Mouse (Mus musculus): ENCODE results near the gene Rfx2. TPM values are rescaled to one million over a fixed set of nuclear protein-coding genes. Genes with fewer than 3 reads are reported as not detected.

The Rfx2 gene
- polyA plus RNA-seq, 1 experiment from 2014 or later: 6.8 TPM

DNA sequence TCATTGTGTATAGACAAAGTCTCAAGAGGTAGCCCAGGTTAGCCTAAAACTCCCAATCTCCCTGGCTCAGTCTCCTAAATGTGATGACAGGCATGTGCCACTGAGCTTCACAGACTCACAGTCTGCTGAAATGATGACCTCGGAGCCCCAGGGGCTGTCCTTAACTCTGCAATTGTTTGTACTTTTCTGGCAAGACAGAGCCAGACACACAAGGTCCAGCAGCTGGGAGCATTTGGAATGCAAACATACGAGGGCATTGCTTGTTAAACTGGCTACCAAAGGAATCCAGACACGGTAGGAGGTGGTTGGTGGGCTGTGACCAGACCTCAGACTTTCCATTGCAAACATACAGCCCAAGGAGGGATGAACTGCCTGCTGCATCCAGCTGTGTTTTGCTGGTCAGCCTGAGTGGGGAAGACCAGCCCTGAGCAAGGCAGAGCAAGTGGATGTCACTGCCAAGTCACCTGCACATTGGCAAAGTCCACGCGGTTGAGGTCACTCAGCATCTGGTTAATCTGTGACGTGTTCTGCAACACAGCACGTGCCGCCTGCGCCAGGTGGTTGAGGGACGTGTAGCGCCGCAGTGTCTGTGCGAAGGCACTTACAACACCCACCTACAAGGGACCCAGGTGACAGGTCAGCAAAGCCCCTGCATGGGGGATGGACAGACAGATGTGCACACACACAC lies 50.4 kb downstream of the Rfx2 start:
- H3K4me2 ChIP-seq (ENCODE audit: low read depth, low read length): no peak overlapping the region
- H3K4me3 ChIP-seq (ENCODE audit: low read length): no peak overlapping the region
- H3K4me1 ChIP-seq (ENCODE audit: control insufficient read depth, insufficient read depth, low read length): peaks cover 13% of the 10 kb centered on the region
- peak overlapping the region; percentile 74; the same call in 1 of the 2 replicates for H3K27ac ChIP-seq (ENCODE audit: low read length)
- no peaks in the 10 kb centered on the region for H3K27me3 ChIP-seq (ENCODE audit: control insufficient read depth, insufficient read depth, low read length)
- no peak for ATAC-seq (replicated peaks; ENCODE audit: extremely low read depth, insufficient read depth, low FRiP score)
- H3K9ac ChIP-seq (ENCODE audit: low read length): no peak overlapping the region
- H3K36me3 ChIP-seq (ENCODE audit: control insufficient read depth, insufficient read depth): peaks cover 8% of the 10 kb centered on the region
- 79% methylated on average over 13 of the region's 13 CpGs for WGBS
- peaks cover 3% of the 10 kb centered on the region for H3K9me3 ChIP-seq (replicated peaks; ENCODE audit: control insufficient read depth, low read length)

DNA sequence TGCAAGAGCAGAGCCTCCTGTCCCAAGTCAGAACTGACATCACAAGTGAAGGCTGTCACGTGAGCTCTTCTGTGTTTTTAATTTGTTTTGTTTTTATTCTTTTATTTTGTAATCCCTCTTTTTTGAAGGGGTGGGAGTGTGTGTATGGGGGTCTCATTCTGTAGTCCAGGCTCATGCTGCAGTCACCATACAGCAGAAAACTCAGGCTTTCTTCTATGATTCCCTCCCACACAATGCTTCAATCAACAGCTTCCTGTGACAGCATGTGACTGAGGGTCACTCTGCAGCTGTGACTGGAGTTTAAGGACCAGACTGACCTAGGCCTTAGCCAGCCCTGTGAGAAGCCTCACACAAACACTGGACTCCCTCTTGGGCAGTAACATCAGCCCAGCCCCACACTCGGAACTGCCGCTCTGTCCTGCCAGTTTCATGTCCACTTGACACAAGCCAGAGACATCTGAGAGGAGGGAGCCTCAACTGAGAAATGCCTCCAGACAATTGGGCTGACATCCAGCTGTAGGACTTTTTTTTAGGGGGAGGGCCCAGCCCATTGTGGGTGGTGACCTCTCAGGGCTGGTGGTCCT lies 51.9 kb downstream of the Rfx2 start:
- no peak overlapping the region for H3K9ac ChIP-seq (ENCODE audit: low read length)
- peak overlapping the region; percentile 74 for H3K27ac ChIP-seq (ENCODE audit: low read length)
- 38% methylated on average over 3 of the region's 3 CpGs for WGBS
- ATAC-seq (replicated peaks; ENCODE audit: extremely low read depth, insufficient read depth, low FRiP score): peak; percentile 80
- H3K27me3 ChIP-seq (ENCODE audit: control insufficient read depth, insufficient read depth, low read length): no peaks in the 10 kb centered on the region
- H3K4me2 ChIP-seq (ENCODE audit: low read depth, low read length): no peak overlapping the region
- no peak overlapping the region for H3K4me3 ChIP-seq (ENCODE audit: low read length)
- H3K9me3 ChIP-seq (replicated peaks; ENCODE audit: control insufficient read depth, low read length): peaks cover 3% of the 10 kb centered on the region
- peaks cover 6% of the 10 kb centered on the region for H3K36me3 ChIP-seq (ENCODE audit: control insufficient read depth, insufficient read depth)
- H3K4me1 ChIP-seq (ENCODE audit: control insufficient read depth, insufficient read depth, low read length): peaks cover 13% of the 10 kb centered on the region

DNA sequence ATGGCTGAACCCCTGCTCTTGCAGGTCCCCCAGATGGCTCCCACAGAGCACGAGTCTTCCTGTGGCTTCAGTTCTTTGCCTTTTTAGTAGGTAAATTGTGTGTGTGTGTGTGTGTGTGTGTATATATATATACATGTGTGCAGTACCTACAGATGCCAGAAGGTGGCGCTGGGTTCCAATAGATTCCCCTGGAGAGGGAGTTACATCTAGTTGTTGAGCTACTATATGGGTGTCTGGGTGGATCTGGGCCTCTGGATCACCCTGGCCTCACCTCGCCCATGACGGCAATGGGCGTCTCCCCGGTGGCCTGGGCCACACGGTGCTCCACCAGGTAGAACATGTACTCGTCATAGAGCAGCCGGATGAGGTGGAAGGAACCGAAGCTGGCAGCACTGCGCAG lies 53.2 kb downstream of the Rfx2 start:
- Histone ChIP-seq H3K9me3 (replicated peaks; ENCODE audit: control insufficient read depth, low read length) (peaks cover 3% of the 10 kb centered on the region), H3K27ac (ENCODE audit: low read length) (no peak overlapping the region), H3K9ac (ENCODE audit: low read length) (no peak overlapping the region), H3K27me3 (ENCODE audit: control insufficient read depth, insufficient read depth, low read length) (no peaks in the 10 kb centered on the region), H3K4me2 (ENCODE audit: low read depth, low read length) (no peak overlapping the region), H3K36me3 (ENCODE audit: control insufficient read depth, insufficient read depth) (peaks cover 6% of the 10 kb centered on the region), H3K4me3 (ENCODE audit: low read length) (no peak overlapping the region), H3K4me1 (ENCODE audit: control insufficient read depth, insufficient read depth, low read length) (peaks cover 13% of the 10 kb centered on the region)
- WGBS: 91% methylated on average over 11 of the region's 11 CpGs
- no peak for ATAC-seq (replicated peaks; ENCODE audit: extremely low read depth, insufficient read depth, low FRiP score)

DNA sequence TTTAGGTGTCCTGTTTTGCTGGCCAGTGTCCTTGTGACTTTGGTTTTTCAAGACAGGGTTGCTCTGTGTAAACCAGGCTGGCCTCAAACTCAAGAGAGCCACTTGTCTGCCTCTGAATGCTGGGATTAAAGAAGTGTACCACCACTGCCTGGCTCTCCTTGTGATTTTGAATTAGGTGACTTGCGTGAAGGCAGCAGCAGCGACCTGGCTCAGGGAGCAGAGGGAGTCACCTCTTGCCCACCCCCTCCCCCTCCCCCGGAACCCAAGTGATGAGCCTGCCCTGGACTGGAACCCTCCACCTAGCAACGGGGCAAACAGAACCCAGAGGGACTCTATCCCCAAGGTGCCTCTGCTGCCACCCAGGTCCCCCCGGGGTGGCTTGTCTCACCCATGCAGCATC lies 60.9 kb downstream of the Rfx2 start, which contains the start of gene Prr22:
Gene Prr22, plus strand, starts transcription at position 301 of the 400 bp plus-strand sequence.
- H3K4me3 ChIP-seq (ENCODE audit: low read length): no peak within 1 kb of the TSS
- peaks cover 30% of the 10 kb centered on the region for H3K36me3 ChIP-seq (ENCODE audit: control insufficient read depth, insufficient read depth)
- no peak within 1 kb of the TSS for H3K27ac ChIP-seq (ENCODE audit: low read length)
- 89% methylated on average over 5 of the region's 5 CpGs for WGBS
- no peaks in the 10 kb centered on the region for H3K27me3 ChIP-seq (ENCODE audit: control insufficient read depth, insufficient read depth, low read length)
- no peak for ATAC-seq (replicated peaks; ENCODE audit: extremely low read depth, insufficient read depth, low FRiP score)
- H3K9ac ChIP-seq (ENCODE audit: low read length): no peak within 1 kb of the TSS
- H3K4me2 ChIP-seq (ENCODE audit: low read depth, low read length): no peak within 1 kb of the TSS
- H3K4me1 ChIP-seq (ENCODE audit: control insufficient read depth, insufficient read depth, low read length): peaks cover 5% of the 10 kb centered on the region
- no peaks in the 10 kb centered on the region for H3K9me3 ChIP-seq (replicated peaks; ENCODE audit: control insufficient read depth, low read length)

DNA sequence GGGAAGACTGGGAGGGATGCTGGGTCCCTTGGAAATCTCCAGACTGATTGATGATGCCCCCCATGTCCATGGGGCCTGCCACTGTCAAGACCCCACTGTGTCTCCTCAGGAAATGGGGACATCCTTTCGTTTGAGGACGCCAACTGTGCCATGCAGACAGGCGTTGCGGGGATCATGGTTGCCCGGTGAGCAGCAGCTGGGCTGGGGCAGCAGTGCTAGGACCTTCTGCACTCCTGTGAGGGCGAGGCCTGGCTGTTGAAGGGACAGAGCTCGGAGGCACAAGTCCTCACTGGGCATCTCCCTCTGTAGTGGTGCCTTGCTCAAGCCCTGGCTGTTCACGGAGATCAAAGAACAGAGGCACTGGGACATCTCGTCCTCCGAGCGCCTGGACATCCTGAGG lies 61.9 kb downstream of the Rfx2 start:
- H3K4me3 ChIP-seq (ENCODE audit: low read length): no peak overlapping the region
- H3K36me3 ChIP-seq (ENCODE audit: control insufficient read depth, insufficient read depth): peaks cover 30% of the 10 kb centered on the region
- no peaks in the 10 kb centered on the region for H3K9me3 ChIP-seq (replicated peaks; ENCODE audit: control insufficient read depth, low read length)
- ATAC-seq (replicated peaks; ENCODE audit: extremely low read depth, insufficient read depth, low FRiP score): no peak
- H3K27me3 ChIP-seq (ENCODE audit: control insufficient read depth, insufficient read depth, low read length): no peaks in the 10 kb centered on the region
- H3K4me2 ChIP-seq (ENCODE audit: low read depth, low read length): no peak overlapping the region
- peaks cover 5% of the 10 kb centered on the region for H3K4me1 ChIP-seq (ENCODE audit: control insufficient read depth, insufficient read depth, low read length)
- WGBS: 95% methylated on average over 11 of the region's 11 CpGs
- no peak overlapping the region for H3K9ac ChIP-seq (ENCODE audit: low read length)
- H3K27ac ChIP-seq (ENCODE audit: low read length): no peak overlapping the region

DNA sequence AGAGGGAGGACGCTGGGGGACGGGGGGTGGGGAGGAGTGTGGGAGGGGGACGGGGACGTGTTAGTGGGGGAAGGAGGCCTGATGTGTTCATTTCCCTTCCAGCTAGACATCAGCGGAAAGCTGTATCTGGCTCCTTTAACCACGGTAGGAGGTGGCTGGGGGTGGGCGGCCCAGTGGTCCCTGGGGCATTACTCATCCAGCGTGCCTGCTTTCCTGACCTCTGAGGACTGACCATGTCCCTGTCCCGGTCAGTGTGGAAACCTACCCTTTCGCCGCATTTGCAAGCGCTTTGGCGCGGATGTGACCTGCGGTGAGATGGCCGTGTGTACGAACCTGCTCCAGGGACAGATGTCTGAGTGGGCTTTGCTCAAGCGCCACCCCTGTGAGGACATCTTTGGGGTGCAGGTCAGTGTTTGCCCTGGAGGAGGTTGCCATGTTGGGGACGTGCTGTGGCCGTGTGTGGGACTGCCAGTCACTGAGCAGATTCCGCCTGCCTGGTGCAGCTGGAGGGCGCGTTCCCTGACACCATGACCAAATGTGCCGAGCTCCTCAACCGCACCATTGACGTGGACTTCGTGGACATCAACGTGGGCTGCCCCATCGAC lies 63.2 kb downstream of the Rfx2 start:
- Histone ChIP-seq H3K4me1 (ENCODE audit: control insufficient read depth, insufficient read depth, low read length) (peaks cover 12% of the 10 kb centered on the region), H3K27ac (ENCODE audit: low read length) (no peak overlapping the region), H3K9ac (ENCODE audit: low read length) (no peak overlapping the region), H3K9me3 (replicated peaks; ENCODE audit: control insufficient read depth, low read length) (no peaks in the 10 kb centered on the region), H3K36me3 (ENCODE audit: control insufficient read depth, insufficient read depth) (peaks cover 30% of the 10 kb centered on the region), H3K4me3 (ENCODE audit: low read length) (no peak overlapping the region), H3K27me3 (ENCODE audit: control insufficient read depth, insufficient read depth, low read length) (no peaks in the 10 kb centered on the region), H3K4me2 (ENCODE audit: low read depth, low read length) (no peak overlapping the region)
- no peak for ATAC-seq (replicated peaks; ENCODE audit: extremely low read depth, insufficient read depth, low FRiP score)
- WGBS: 92% methylated on average over 29 of the region's 29 CpGs

DNA sequence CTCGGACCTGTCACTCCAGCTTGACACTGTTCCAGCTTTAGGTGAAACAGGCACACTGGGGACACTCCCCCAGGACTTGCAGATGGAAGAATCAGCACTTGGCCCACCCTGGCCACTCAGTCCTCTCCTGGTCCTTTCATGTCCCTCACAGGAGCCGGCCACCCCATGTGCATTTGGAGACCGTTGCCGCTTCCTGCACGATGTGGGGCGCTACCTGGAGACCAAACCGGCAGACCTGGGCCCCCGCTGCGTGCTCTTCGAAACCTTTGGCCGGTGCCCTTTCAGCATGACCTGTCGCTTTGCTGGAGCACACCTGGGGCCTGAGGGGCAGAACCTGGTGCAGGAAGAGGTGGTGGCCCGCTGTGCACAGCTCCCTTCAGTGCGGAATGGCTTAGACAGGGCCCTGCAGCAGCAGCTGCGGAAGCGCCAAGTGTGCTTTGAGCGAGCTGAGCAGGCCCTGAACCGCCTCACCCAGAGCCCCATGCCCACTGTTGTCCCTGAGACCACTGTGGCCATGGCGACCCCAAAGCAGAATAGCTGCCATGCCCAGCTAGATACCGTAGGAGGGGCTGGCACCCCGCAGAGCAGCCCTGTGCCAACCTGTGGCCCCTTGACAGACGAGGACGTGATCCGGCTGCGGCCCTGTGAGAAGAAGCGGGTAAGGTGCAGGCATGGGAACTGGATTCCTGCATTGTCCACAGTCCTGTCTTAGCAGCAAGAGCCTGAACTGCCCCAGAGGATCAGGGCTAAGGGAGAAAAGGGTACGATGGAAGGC lies 64.0 kb downstream of the Rfx2 start:
- Histone ChIP-seq H3K4me2 (ENCODE audit: low read depth, low read length) (no peak overlapping the region), H3K27ac (ENCODE audit: low read length) (no peak overlapping the region), H3K36me3 (ENCODE audit: control insufficient read depth, insufficient read depth) (peaks cover 30% of the 10 kb centered on the region), H3K4me1 (ENCODE audit: control insufficient read depth, insufficient read depth, low read length) (peaks cover 18% of the 10 kb centered on the region), H3K9ac (ENCODE audit: low read length) (no peak overlapping the region), H3K9me3 (replicated peaks; ENCODE audit: control insufficient read depth, low read length) (no peaks in the 10 kb centered on the region), H3K27me3 (ENCODE audit: control insufficient read depth, insufficient read depth, low read length) (no peaks in the 10 kb centered on the region), H3K4me3 (ENCODE audit: low read length) (no peak overlapping the region)
- WGBS: 95% methylated on average over 27 of the region's 27 CpGs
- no peak for ATAC-seq (replicated peaks; ENCODE audit: extremely low read depth, insufficient read depth, low FRiP score)

DNA sequence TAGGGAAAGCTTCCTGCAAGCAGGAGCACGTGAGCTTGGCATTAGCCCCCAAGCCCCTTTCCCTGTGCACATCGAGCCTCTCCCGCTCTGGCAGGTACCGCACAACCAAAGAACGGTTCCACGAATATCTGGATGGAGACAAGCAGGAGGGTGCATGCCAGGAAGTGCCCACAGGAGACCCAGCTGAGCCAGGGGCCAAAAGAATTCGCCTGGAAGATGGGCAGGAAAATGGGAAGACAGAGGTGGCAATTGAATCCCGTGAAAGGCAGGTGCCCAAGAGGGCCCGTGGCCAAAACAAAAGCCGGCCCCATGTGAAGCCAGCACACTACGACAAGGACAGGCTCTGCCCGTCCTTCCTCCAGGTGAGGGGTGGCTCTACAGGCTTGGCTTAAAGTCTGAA lies 65.4 kb downstream of the Rfx2 start:
- no peak for ATAC-seq (replicated peaks; ENCODE audit: extremely low read depth, insufficient read depth, low FRiP score)
- peak overlapping the region; percentile 95 for H3K9ac ChIP-seq (ENCODE audit: low read length)
- no peaks in the 10 kb centered on the region for H3K27me3 ChIP-seq (ENCODE audit: control insufficient read depth, insufficient read depth, low read length)
- WGBS: 47% methylated on average over 12 of the region's 12 CpGs
- H3K36me3 ChIP-seq (ENCODE audit: control insufficient read depth, insufficient read depth): peaks cover 27% of the 10 kb centered on the region
- peaks cover 24% of the 10 kb centered on the region for H3K4me1 ChIP-seq (ENCODE audit: control insufficient read depth, insufficient read depth, low read length)
- H3K4me3 ChIP-seq (ENCODE audit: low read length): peak overlapping the region; percentile 91
- no peaks in the 10 kb centered on the region for H3K9me3 ChIP-seq (replicated peaks; ENCODE audit: control insufficient read depth, low read length)
- peak overlapping the region; percentile 99 for H3K27ac ChIP-seq (ENCODE audit: low read length)
- H3K4me2 ChIP-seq (ENCODE audit: low read depth, low read length): peak overlapping the region; percentile 80
